Mouse (Mus musculus): ENCODE data around the gene Tmem43. TPM values are rescaled to one million over a fixed set of nuclear protein-coding genes. Genes with fewer than 3 reads are reported as not detected.
A peak's percentile ranks its signal among the peaks of the same experiment; 100 is the strongest.

The Tmem43 gene
- 27.1 and 27.3 TPM in 2 replicates for polyA plus RNA-seq (2014; fragmentation: Nextera tagmentation; extraction: Ambion mirVana)

DNA sequence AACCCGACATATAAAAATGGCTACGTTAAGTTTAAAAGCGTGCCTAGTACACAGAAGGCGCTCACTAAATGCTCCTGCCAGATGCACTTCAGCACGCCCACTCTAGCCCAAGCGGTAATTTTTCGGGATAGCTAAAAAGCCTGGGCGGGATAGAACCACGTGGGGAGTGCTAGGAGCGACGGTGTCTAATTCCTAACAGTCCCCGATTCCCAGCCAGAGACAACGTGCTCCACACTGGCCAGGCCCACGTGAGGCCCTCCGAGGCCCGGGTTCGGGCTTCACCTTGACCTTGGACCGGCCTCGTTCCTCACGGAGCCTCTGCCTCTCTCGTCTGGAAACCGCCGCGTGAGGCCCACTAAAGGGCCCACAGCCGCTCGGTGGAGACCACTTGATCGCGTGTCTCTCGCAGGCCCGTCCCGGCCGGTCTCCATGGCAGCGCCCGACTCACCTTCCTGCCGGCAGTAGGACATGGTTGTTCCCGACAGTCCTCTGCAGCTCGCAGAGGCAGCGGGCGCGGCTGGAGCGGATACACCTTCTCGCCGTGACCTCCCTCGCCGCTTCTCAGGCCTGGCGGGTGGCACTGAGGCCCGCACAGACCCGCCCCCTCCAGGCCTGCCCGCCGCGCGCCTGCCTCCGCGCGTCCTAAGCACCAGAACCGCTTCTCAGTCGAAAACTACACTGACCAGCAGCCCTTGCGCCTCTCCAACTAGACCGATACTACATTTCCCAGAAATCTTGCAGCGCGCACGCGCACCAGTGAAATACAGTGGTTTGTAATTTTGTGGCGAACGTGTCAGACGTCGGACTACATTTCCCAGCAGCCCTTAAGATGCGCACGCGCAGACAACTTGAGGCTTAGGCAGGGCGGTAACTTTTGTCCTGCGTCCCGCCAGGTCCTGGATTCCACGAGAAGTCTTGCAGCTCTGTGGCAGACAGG is at the start of gene Tmem43, which contains the start of gene Chchd4:
Tmem43 (plus strand) TSS at position 836 of the 937 bp plus-strand sequence.
Chchd4 (minus strand) TSS at position 679 of the 937 bp plus-strand sequence.
- Histone ChIP-seq H3K4me2 (ENCODE audit: low read length) (peak within 1 kb of the TSS; percentile 84), H3K4me3 (ENCODE audit: control insufficient read depth in 1 of 2, insufficient read depth in 1 of 2, low read depth in 1 of 2, low read length in 2 of 2) (peak within 1 kb of the TSS; percentile 65 to 89), H3K27me3 (ENCODE audit: control insufficient read depth, insufficient read depth, low read length) (no peaks in the 10 kb centered on the region), H3K4me1 (ENCODE audit: control insufficient read depth in 2 of 2, insufficient read depth in 2 of 2, low read length in 2 of 2) (peaks cover 11 to 15% of the 10 kb centered on the region in 2 experiments), H3K36me3 (ENCODE audit: control insufficient read depth, insufficient read depth, low read length) (peaks cover 25% of the 10 kb centered on the region), H3K27ac (replicated peaks in 1 of 2; ENCODE audit: control insufficient read depth in 1 of 2, insufficient read depth in 1 of 2, low read depth in 2 of 2, low read length in 2 of 2) (peak within 1 kb of the TSS; percentile 77 to 90), H3K9ac (ENCODE audit: low read length) (peak within 1 kb of the TSS; percentile 91), H3K9me3 (ENCODE audit: control insufficient read depth, low read length) (no peaks in the 10 kb centered on the region)
- peak; percentile 96 for ATAC-seq (ENCODE audit: insufficient number of reproducible peaks, insufficient read depth, low FRiP score, low read depth)
- WGBS: under 1% methylated on average over 74 of the region's 74 CpGs

DNA sequence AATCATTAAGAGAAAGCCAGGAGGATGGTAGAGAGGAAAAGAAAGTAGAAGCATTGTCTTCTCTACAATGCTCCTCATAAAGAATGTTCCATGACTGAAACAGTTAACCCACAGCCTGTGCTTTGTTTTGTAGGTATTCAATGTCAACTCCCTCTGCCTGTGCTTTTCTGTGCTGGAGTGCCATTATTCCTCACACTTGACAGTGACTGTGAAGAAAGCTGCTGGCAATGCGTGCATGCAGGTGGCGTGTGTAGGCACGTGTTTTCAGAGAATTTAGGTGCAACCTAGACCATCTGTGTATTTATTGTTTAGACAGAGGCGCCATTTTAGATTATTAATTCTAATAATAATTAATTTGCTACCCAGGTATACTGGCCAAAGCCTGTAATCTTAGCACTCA is 49.4 kb upstream of the Tmem43 start:
- Histone ChIP-seq H3K9me3 (ENCODE audit: control insufficient read depth, low read length) (no peaks in the 10 kb centered on the region), H3K36me3 (ENCODE audit: control insufficient read depth, insufficient read depth, low read length) (no peaks in the 10 kb centered on the region), H3K4me3 (ENCODE audit: control insufficient read depth in 1 of 2, insufficient read depth in 1 of 2, low read depth in 1 of 2, low read length in 2 of 2) (no peak overlapping the region), H3K27me3 (ENCODE audit: control insufficient read depth, insufficient read depth, low read length) (peaks cover 14% of the 10 kb centered on the region), H3K27ac (replicated peaks in 1 of 2; ENCODE audit: control insufficient read depth in 1 of 2, insufficient read depth in 1 of 2, low read depth in 2 of 2, low read length in 2 of 2) (no peak overlapping the region), H3K4me1 (ENCODE audit: control insufficient read depth in 2 of 2, insufficient read depth in 2 of 2, low read length in 2 of 2) (no peaks in the 10 kb centered on the region), H3K4me2 (ENCODE audit: low read length) (no peak overlapping the region), H3K9ac (ENCODE audit: low read length) (no peak overlapping the region)
- ATAC-seq (ENCODE audit: insufficient number of reproducible peaks, insufficient read depth, low FRiP score, low read depth): no peak
- WGBS: 58% methylated on average over 4 of the region's 4 CpGs

DNA sequence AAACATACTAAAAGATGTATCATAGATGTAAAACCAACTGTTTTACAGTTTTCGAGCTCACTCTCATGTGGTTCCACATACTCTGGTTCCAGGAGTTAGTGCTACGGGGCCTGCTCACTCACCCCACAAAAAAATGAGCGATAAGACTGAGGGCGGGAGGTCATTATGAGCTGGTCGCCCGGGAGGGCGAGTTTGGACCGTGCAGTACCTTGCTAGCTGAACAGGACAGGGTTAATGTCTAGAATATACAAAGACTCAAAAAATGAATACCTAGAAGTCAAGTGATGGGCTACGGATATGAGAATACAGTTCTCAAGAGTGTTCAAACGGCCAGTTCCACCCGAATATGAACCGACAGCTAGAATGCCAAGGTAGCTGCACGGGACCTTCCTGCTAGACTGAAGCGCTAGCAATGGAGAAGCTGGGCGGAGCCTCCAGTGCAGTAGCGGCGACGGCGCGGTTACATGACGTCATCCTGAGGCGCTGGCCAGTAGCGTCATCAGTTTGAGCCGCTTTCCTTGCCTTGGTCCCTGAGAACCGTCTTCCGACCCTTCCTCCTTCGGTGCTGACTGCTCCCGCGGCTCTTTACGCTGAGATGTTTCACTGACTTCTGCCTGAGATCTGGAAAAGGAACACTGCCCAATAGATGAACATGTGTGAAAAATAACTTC is 32.9 kb upstream of the Tmem43 start:
- Histone ChIP-seq H3K4me3 (ENCODE audit: control insufficient read depth in 1 of 2, insufficient read depth in 1 of 2, low read depth in 1 of 2, low read length in 2 of 2) (peak overlapping the region; percentile 70 to 75), H3K4me1 (ENCODE audit: control insufficient read depth in 2 of 2, insufficient read depth in 2 of 2, low read length in 2 of 2) (peaks cover 3 to 5% of the 10 kb centered on the region in 2 experiments; a peak in 1 of 4 replicates), H3K27ac (replicated peaks in 1 of 2; ENCODE audit: control insufficient read depth in 1 of 2, insufficient read depth in 1 of 2, low read depth in 2 of 2, low read length in 2 of 2) (peak overlapping the region; percentile 62 to 70), H3K36me3 (ENCODE audit: control insufficient read depth, insufficient read depth, low read length) (no peaks in the 10 kb centered on the region), H3K27me3 (ENCODE audit: control insufficient read depth, insufficient read depth, low read length) (peaks cover 15% of the 10 kb centered on the region), H3K9me3 (ENCODE audit: control insufficient read depth, low read length) (no peaks in the 10 kb centered on the region), H3K4me2 (ENCODE audit: low read length) (peak overlapping the region; percentile 92), H3K9ac (ENCODE audit: low read length) (peak overlapping the region; percentile 75)
- 2% methylated on average over 30 of the region's 30 CpGs for WGBS
- ATAC-seq (ENCODE audit: insufficient number of reproducible peaks, insufficient read depth, low FRiP score, low read depth): peak; percentile 93

DNA sequence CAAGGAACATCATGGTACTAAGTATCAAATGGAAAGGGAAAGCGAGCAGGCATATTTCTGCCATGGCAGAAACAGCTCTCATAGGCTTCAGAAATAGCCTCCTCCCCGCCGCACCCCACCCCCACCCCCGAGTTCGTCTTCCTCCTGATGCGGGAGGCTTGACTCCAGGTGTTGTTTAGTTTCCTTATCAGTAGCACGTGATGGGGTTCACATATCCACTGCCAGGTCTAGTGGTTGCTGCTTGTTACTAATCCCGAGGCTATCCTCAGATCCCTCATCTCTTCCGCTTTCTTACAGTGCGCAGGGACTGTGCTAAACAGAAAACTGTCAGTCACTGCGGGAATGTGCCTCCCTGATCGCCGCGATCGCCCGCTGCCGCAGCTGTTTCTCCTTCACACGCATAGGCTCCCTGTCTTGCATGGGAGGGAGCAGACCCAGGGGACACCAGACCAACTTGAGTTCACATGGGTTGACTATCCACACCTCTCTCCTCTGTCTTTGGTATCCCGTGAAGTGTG is 32.3 kb upstream of the Tmem43 start:
- Histone ChIP-seq H3K4me1 (ENCODE audit: control insufficient read depth in 2 of 2, insufficient read depth in 2 of 2, low read length in 2 of 2) (peaks cover 3 to 5% of the 10 kb centered on the region in 2 experiments; a peak in 1 of 4 replicates), H3K27ac (replicated peaks in 1 of 2; ENCODE audit: control insufficient read depth in 1 of 2, insufficient read depth in 1 of 2, low read depth in 2 of 2, low read length in 2 of 2) (peak overlapping the region; percentile 62 to 70), H3K36me3 (ENCODE audit: control insufficient read depth, insufficient read depth, low read length) (no peaks in the 10 kb centered on the region), H3K4me3 (ENCODE audit: control insufficient read depth in 1 of 2, insufficient read depth in 1 of 2, low read depth in 1 of 2, low read length in 2 of 2) (peak overlapping the region; percentile 70 to 75), H3K27me3 (ENCODE audit: control insufficient read depth, insufficient read depth, low read length) (peaks cover 15% of the 10 kb centered on the region), H3K9me3 (ENCODE audit: control insufficient read depth, low read length) (no peaks in the 10 kb centered on the region), H3K4me2 (ENCODE audit: low read length) (peak overlapping the region; percentile 92), H3K9ac (ENCODE audit: low read length) (peak overlapping the region; percentile 75)
- WGBS: 2% methylated on average over 19 of the region's 19 CpGs
- no peak for ATAC-seq (ENCODE audit: insufficient number of reproducible peaks, insufficient read depth, low FRiP score, low read depth)

DNA sequence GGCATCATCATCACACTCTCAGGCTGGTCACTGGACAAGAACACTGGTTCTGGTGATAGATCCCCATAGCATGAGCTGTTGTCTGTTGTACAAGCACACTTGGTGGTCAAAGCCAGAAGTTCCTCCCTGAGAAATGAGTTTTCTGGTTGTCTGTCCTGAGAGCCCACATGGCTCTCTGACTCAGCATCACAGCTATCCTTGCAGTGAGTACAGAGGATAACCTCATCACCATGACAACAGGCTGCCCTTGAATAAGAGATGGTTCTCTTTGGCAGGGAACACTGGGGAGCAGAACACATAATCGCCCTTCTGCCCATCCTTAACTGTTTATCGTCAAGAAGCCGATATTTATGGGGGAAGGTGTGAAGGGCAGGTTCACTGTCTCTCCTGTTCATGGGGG is 28.2 kb upstream of the Tmem43 start:
- peaks cover 3 to 5% of the 10 kb centered on the region in 2 experiments; a peak in 1 of 4 replicates for H3K4me1 ChIP-seq (ENCODE audit: control insufficient read depth in 2 of 2, insufficient read depth in 2 of 2, low read length in 2 of 2)
- H3K27me3 ChIP-seq (ENCODE audit: control insufficient read depth, insufficient read depth, low read length): 0 out of 2 replicates have a peak, but pooled peaks cover 3% of the 10 kb centered on the region
- no peak for ATAC-seq (ENCODE audit: insufficient number of reproducible peaks, insufficient read depth, low FRiP score, low read depth)
- no peak overlapping the region for H3K4me2 ChIP-seq (ENCODE audit: low read length)
- no peak overlapping the region for H3K4me3 ChIP-seq (ENCODE audit: control insufficient read depth in 1 of 2, insufficient read depth in 1 of 2, low read depth in 1 of 2, low read length in 2 of 2)
- no peaks in the 10 kb centered on the region for H3K9me3 ChIP-seq (ENCODE audit: control insufficient read depth, low read length)
- no peaks in the 10 kb centered on the region for H3K36me3 ChIP-seq (ENCODE audit: control insufficient read depth, insufficient read depth, low read length)
- WGBS: 69% methylated on average over 3 of the region's 3 CpGs
- no peak overlapping the region for H3K27ac ChIP-seq (replicated peaks in 1 of 2; ENCODE audit: control insufficient read depth in 1 of 2, insufficient read depth in 1 of 2, low read depth in 2 of 2, low read length in 2 of 2)
- H3K9ac ChIP-seq (ENCODE audit: low read length): no peak overlapping the region

DNA sequence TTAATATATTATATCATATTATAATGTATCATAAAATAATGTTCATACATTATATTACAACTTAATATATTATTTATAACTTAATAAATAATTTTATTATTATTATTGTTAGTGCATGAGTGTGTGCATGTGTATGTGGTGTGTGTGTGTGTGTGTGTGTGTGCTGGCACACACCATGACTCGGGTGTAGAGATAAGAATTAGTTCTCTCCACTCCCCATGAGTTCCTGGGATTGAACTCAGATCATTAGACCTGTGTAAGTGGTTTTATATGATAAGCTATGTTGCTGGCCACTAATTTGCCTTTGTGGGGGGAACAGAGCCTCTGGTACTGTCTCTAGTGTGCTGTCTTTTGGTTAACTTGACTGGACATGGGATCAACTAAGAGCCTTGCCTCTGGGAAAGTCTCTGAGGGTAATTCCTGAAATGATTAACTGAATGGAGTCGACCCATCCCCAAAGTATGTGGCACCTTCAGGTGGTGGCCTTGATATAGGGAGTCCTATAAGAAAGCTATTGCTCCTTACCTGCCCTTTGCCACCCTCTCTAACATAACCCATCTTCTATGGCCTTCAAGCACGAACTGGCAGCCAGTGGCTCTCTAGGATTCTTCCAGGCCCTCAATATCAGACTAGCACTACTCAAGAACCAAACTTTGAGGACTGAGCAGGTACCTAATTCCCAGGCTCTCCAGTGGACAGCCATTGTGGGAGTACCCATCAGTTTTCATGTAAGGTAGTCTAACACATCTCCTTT is 23.9 kb upstream of the Tmem43 start:
- Histone ChIP-seq H3K4me2 (ENCODE audit: low read length) (no peak overlapping the region), H3K4me3 (ENCODE audit: control insufficient read depth in 1 of 2, insufficient read depth in 1 of 2, low read depth in 1 of 2, low read length in 2 of 2) (no peak overlapping the region), H3K27me3 (ENCODE audit: control insufficient read depth, insufficient read depth, low read length) (0 out of 2 replicates have a peak, but pooled peaks cover 3% of the 10 kb centered on the region), H3K9ac (ENCODE audit: low read length) (no peak overlapping the region), H3K4me1 (ENCODE audit: control insufficient read depth in 2 of 2, insufficient read depth in 2 of 2, low read length in 2 of 2) (no peaks in the 10 kb centered on the region), H3K9me3 (ENCODE audit: control insufficient read depth, low read length) (no peaks in the 10 kb centered on the region), H3K27ac (replicated peaks in 1 of 2; ENCODE audit: control insufficient read depth in 1 of 2, insufficient read depth in 1 of 2, low read depth in 2 of 2, low read length in 2 of 2) (no peak overlapping the region), H3K36me3 (ENCODE audit: control insufficient read depth, insufficient read depth, low read length) (no peaks in the 10 kb centered on the region)
- WGBS: 44% methylated on average over 3 of the region's 3 CpGs
- no peak for ATAC-seq (ENCODE audit: insufficient number of reproducible peaks, insufficient read depth, low FRiP score, low read depth)

DNA sequence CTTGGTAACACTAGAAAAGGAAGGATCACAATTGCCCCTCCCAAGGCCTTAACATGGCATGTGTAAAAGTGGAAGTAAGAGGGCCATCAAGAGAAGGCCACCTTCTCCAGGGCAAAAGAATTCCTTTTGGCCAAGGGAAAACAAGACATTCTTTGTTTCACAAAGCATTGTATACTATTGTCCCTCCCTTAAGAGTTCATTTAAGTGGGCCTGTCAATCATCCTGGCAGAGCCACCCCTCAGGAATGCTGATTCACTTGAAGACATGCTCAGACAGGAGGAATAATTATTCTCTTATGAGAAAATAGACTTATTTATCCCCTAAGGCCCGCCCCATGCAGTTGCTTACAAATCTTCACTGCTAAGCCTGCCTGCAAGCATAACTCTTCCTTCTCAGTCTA is 21.4 kb upstream of the Tmem43 start:
- no peak for ATAC-seq (ENCODE audit: insufficient number of reproducible peaks, insufficient read depth, low FRiP score, low read depth)
- Histone ChIP-seq H3K36me3 (ENCODE audit: control insufficient read depth, insufficient read depth, low read length) (no peaks in the 10 kb centered on the region), H3K9me3 (ENCODE audit: control insufficient read depth, low read length) (no peaks in the 10 kb centered on the region), H3K4me2 (ENCODE audit: low read length) (no peak overlapping the region), H3K4me1 (ENCODE audit: control insufficient read depth in 2 of 2, insufficient read depth in 2 of 2, low read length in 2 of 2) (no peaks in the 10 kb centered on the region), H3K9ac (ENCODE audit: low read length) (no peak overlapping the region), H3K27me3 (ENCODE audit: control insufficient read depth, insufficient read depth, low read length) (no peaks in the 10 kb centered on the region), H3K4me3 (ENCODE audit: control insufficient read depth in 1 of 2, insufficient read depth in 1 of 2, low read depth in 1 of 2, low read length in 2 of 2) (no peak overlapping the region), H3K27ac (replicated peaks in 1 of 2; ENCODE audit: control insufficient read depth in 1 of 2, insufficient read depth in 1 of 2, low read depth in 2 of 2, low read length in 2 of 2) (no peak overlapping the region)
- 56% methylated on average over 1 of the region's 1 CpGs for WGBS

Measured in heart, embryonic 14.5 days (tissue).